Mouse (Mus musculus) frontal cortex, postnatal 36 days (tissue): ENCODE measurements at regions not wholly inside any gene's neighbourhood (a gene's known extent, or its start where the extent isn't known, plus 50 kb on each side); places are given as distances from the start of the nearest gene placed in this dataset.

ENCODE experiments used
- DNase-seq, 2 experiments: peaks; one replicate each; pipeline ENCODE4 v3.0.0; 2022; ENCODE audit warnings: low spot score in 2 of 2

DNA sequence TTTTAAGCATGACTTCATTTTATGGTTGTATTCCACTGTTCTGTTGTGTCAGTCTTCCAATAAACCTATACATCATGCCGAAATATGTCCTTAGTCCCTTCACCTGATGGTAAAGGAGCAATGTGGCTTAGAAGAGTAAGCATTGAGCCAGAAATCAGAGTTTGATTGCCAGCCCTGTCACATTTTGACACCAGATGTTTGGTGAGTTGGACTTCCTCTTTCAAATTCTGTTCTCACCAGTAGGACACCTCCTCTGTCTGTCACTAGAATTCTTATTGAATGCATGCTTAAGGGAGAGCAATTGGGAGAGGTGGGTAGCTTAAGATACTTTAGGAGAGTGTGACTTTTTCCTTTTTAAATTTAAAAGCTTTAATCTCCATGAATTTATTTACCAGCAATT, 779.1 kb upstream of the Gm8797 start:
- no peak for DNase-seq

GRCm38 (mm10) chr3:4973278-4973677, 777.3 kb upstream of the Gm8797 start:
- DNase-seq: no peak

- no peak for DNase-seq
These were observed 776.8 kb upstream of the Gm8797 start for GRCm38 (mm10) chr3:4973764-4974163.

- DNase-seq: no peak
These were observed 775.9 kb upstream of the Gm8797 start for GRCm38 (mm10) chr3:4974659-4975058.

GRCm38 (mm10) chr3:4976344-4976743, 774.3 kb upstream of the Gm8797 start:
- no peak for DNase-seq

- DNase-seq: no peak
These were observed 732.9 kb upstream of the Gm8797 start for GRCm38 (mm10) chr3:5017742-5018141.
